Mouse (Mus musculus) naive thymus-derived CD4-positive, alpha-beta T cell, adult 2 months (primary cell): Measurements from ENCODE around the gene Hcrt.

Experiments
- DNase-seq: peaks from one replicate; pipeline ENCODE4 v3.0.0-alpha.2; 2011; ENCODE audit warnings: low read depth

The Hcrt gene

DNA sequence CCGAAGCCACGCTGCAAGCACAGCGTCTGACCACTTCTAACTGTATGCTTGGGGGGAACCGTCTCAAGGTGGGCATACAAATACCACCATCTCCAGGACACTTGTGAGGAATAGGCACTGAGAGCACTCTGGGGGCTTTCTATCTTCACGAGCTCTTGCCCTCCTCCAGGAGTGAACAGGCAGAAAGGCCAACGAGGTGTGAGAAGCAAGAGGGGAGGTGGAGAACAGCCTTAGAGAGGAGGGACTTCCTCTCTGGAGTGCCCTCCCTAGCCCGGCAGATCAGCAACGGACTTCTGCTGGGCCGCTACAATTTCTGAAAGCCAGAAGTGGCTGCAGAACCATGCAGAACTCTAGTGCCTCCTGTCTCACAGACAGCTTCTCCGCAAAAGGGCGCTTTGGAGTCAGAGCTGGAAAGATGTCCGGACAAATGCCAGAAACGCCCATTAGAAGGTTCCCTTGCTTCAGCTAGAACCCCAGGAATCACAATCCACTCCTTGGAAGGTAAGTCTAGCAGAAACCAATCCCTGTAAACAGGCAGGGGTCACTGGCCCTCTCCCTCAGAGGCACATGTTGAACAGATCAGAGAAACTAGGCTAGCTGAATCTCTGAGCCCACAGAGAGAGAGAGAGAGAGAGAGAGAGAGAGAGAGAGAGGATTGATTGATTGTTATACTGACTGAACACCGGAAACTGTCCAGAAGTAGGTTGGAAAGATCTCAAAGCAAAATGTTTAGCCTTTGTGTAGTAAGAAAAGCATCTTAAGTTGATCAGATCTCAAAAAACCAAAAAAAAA is 26.6 kb downstream of the Hcrt start:
- peak; percentile 53 for DNase-seq

DNA sequence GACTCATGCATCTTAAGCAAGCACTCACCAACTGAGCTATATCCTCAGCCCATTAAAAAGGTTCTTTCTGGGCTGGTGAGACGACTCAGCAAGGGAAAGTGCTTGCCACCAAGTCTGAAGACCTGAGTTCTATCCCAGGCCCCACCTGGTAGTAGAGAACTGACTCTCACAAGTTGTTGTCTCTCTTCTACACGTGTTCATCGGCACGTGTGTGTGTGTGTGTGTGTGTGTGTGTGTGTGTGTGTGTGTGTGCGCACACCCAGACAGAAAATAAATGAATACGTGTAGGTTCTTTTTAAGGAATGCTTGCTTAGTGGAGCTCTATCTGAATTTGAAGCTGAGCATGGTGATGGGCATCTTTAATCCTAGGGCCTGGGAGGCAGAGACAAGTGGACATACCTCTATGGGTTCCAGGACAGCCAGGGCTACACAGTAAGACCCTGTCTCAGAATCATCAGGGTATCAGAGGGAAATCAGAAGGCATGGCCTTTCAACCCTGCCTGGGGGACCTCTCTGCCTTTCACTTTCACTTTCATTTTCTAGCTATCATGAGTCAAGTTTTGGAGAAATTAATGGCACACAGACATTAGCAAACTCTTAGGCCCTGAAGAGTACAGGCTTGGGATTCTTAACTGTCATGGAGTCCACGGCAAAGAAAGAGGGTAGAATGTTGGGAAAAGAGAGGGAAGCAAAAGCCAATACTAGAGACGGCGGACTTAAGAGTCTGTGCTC is 27.4 kb downstream of the Hcrt start:
- DNase-seq: peak; percentile 69

DNA sequence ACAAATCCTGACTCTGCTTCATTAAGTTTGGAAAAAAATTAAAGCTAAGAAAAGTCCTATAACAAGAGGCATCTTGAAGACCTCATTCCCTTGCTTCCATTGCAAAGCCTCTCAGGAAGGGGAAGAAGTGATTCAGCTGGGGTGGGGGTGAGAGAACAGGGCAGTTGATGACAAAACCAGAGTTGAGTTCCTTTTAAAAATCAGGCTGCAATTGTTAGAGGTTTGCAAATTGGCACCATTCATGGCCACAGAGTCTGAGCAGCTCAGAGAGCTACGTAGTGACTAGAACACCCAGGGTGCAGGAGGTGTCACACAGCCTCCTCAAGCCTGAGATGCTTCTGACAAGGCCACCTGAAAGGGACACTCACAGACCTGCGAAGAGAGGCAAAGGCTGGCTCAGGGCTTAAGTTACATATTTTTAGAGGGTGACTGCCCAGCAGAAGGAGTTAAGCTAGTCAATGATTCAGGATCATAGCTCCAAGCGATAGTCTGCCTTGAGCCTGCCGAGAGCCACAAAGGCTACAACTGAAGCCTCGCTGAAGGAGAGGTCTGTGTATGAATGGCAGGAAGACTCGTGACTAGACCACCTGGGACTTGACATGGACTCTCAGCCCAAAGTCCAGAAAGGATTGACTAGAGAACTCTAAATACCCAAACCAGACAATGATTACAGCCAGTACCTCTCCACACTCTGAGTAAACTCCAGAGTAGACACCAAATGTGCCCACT is 32.1 kb downstream of the Hcrt start:
- DNase-seq: no peak

DNA sequence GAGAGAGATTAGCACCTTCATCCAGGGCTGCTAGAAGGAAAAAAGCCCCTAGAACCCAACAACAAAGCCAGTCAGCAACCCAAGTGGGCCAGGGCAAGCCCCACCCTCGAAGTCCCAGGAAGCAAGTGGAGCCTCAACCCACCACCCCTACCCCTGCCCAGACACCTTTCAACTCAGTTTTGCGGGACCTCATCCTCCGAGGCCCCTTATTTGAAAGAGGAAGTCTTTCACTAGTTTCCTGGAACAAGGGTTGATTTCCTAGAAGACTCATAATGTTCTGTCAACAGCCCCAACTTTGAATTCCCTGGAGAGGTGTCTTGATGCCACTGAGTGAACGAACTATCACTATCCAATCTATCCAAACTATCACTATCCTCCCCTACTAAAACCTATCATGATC is 32.8 kb downstream of the Hcrt start:
- no peak for DNase-seq

DNA sequence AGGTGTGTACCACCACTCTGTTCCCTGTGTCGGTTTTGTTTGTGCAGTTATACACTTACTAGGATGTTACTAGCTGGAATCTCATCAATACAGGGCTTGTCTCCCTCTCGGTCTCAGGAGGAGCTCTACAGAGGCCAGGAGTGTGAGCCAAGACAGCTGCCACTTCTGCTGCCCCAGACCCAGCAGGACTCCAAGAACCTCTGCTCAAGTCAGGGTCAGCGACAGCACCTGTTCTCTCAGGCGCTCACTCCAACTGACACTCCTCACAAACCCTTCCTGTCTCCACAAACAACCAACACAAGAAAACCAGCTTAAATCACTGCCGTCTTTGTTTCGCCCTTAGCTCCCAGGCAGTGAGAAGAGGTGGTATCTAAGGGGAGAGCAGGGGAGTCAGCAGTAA is 34.1 kb downstream of the Hcrt start:
- DNase-seq: no peak

DNA sequence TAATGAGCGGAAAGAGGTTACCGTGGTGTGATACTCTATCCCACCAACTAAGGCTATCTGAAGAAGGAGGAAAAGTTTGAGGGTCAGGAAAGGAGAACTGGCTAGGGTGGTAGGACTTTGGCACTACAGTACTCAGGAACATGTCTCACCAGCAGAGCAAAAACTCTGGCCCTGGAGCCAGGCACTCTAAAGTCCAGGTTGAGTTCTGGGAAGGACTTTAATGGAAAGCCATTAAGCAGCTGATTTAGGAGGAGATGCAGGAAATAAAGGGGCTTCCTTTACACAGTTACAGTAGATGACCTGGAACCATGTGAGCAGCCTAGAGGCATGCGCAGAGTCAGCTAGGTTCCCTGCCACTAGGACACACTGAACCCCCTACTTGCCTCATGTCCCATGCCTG is 35.5 kb downstream of the Hcrt start:
- DNase-seq: no peak

DNA sequence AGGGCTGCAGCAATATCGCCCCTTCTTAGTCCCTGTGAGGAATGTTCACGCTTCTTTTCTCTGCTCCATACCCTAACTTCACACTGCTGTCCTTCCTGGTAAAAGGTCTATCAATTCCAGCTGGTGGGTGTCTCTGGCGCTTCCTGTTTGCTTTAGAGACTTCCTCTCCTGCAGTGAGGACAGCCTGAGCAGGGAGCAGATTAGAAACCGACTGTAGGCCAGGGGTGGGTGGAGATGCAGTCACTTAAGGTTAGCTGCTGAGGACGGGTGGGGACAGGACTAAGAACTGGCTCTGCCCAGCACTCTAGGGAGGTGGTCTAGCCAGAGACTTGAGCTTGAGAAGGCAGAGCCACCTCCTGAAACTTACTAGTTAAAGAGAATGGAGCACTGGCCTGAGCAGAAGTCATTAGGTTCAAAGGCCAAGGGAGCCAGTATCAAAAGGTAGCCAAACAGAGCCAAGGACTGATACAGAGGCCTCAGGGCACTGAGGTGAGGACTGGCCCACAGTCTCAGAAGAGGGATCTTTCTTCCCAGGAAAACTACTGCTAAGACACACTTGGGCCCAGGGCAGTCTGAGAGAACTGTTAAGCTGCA is 37.7 kb downstream of the Hcrt start:
- DNase-seq: no peak

DNA sequence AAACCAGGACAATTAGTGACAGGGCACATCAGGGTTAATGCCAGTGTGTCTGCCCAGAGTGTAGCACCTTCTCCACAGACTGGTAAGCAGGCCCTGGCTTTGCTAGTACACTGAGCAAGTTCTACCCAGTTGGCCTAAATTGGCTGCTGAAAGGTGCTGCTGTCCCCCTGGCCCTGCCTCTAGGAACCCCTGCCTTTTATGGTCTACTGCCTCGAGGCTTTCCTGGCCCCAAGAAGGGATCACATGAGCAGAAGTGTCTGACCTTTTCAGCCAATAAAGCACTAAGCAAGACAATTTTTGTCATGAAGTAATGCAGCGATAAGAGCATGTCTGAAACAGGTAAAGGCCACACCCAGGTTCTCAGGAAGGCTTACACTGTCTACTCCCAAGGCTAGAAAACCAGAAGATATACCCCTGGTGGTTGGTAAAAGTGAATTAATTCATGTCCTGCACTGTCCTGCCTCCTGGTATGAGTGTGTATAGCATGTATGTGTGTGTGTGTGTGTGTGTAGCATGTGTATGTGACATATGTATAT is 40.2 kb downstream of the Hcrt start:
- DNase-seq: no peak

DNA sequence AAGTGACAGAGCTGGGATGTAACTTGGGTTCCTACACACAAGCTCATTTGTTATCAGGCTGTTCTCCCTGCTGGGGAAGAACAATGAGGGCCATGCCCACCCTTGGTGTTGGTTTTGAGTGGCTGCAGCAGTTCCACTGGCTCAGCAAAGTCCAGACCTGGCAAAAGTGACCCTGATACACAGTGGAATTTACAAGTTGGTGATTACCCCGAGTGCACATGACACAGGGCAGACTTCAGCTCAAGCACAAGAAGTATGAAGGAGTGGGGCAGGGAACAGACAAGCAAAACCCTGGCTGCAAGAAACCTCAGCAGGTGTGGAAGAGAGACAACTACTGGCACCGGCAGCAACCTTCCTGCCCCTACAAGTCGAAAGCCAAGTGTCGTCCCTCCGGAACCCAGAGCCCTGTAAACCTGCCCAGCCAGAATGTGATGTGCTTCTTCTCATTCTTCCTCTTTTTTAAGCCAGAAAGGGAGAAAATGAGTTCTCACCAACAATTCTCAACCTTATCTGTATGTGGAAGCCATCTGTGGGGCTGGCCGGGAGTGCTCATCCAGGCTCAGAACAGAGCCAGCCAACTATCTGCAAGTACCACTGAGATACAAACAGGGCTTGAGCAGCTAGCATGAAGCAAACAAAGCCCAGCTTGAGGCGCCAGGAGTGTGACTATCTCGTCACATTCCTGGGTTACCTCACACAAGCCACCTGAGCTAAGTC is 40.8 kb downstream of the Hcrt start:
- DNase-seq: peak; percentile 19

DNA sequence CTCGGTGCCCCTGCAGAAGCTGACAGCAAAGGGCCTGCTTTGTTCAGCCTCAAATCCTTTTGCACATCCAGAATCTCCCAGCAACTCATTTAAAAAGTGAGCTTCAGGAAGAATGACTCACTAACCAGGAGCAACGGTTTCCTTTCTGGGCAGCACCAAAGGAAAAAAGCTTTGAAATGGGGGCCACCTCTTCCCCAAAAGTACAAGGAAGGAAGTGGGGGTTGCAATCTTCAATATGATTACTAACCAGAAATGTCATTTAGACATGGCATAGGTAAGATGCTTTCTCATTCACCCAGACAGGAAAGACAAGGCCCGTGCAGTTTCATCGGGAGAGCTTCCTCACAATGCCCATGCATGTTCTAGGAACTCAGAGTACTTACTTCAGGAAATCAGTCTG is 41.5 kb downstream of the Hcrt start:
- no peak for DNase-seq

DNA sequence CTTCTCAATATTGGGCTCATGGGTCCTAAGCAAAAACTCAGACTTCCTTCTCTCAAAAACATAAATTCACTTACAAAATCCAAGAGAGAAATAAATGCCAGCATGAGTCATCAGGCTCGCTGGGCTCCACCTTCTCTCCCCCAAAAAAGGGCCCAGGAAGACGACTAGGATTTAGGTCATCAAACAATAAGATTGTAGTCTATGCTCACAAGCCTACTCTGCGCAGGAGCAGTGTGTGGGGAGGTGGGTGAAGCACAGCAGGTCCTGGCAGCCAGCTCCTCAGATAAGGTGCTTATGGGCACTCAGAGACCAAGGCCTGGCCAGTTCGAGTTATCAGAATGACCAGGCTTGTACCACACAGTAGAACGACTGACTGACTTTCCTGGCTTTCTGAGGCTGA is 42.4 kb downstream of the Hcrt start:
- DNase-seq: no peak

DNA sequence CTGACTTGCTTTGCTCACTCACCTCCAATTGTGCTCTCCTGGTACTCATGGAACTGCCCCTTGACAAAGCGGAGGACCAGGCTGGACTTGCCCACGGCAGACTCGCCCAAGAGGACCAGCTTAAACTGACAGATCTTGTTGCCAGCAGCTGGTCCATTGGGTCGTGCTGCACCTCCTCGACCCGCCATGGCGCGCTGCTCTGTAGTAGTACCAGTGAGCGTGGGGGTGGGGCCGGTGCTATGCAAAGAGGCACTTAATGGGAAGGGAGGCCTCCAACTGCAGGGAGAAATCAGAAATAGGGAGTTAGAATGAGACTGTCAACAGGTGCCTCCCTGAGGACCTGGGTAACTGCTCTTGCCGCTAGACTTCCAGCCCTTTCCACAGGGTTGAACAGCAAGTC is 42.8 kb downstream of the Hcrt start:
- DNase-seq: no peak

DNA sequence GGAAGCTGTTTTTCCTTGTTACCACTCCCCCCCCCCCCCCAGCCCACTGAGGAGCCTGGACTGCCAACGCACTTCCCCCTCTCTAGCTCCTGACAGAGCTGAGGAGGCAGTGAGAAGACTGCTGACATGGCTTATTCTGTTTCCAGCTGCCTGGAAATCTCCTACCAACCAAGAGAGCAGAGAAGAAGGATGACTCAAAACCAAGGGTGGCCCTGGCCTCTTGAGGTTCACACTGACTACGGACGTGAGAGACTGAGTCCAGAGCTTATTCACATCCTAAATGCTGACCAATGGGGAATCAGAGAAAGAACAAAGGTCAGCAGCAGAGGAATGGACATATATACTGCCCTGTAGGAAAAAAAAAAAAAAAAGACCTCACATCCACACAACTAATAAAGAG is 43.4 kb downstream of the Hcrt start:
- DNase-seq: no peak

DNA sequence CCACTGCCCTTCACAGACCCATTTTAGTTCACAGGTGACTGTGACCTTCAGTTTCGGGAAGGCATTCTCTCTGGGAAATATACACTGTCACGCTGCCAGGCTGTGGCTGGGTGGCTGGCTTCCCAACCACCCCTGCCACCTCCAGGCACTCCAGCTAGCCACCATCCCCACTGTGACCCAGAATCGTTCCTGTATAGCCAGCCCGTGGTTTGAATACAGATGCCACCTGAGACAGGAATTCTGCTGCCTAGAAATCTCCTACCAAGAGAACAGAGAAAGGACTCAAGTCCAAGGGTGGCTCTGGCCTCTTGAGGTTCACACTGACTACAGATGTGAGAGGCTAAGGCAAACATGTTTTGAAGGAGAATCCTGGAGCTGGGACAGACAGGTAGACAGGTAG is 43.9 kb downstream of the Hcrt start:
- DNase-seq: no peak

DNA sequence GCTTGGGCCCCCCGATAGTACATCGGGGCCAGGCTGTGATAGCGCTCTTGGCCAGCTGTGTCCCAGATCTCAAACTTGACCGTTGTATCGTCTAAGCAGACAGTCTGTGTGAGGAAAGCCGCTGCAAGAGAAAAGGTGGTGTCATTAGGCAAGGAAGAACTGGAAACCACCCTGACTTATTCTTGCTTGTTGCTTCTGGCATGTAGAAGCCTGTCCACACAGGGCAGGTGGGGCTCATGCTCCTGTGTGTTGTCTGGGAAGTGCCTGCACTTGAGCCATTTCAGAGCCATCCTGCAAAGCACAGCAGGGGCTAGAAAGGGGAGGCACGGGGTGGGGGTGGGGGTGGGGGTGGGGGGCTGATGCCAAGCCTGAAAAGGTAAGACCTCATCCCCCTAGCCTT is 44.3 kb downstream of the Hcrt start:
- DNase-seq: no peak

DNA sequence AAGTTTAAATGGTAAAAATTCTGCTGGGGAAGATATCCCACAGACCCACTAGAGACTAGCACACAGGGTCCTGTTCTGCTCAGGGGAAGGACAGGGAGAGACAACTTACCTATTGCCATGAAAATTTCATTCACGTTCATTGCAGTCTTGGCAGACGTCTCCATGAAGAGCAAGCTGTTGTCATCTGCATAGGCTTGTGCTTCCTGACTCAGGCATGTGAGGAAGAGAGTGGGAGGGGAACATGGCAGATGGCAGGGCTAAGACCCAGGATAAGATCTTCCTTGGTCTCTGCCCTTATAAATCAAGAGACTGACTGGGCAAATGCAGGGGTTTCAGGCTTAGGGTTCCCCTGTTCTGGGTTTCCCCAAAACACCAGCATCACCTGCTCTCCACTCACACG is 46.1 kb downstream of the Hcrt start:
- DNase-seq: no peak

DNA sequence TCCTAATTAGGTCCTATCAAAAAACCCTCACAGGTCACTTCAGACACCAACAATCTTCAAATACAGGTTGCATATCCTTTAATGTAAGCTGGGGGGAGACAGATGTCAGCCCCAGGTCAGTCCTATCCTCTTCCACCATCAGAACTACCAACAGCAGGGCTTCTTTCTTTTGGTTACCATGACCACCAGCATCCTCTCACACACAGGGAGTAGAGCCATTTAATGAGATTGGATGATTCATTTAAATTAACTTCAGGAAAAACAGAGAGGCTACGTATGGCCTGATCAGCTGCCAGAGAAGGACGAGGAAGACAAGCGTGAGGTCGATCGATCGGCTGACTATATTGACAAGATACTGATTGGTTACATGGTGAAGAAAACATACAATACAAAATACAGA is 47.8 kb downstream of the Hcrt start:
- DNase-seq: no peak

DNA sequence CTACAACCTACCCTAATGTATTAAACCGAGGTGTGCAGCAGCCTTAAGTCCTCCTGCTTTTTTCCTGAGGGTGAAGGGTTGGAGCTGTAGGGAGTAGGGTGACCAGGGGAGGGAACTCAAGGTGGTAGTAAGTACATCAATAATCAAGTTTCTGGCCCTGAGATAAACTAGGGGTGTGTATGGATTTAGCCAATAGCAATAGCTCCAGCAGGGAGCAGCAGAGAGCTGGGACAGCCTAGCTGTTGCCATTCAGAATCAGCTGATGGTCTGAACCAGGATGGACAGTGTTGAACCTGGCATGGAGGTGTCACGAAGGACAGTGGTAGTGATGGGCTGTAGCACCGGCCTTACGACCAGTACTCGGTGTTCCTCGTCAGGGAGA is 48.2 kb downstream of the Hcrt start:
- DNase-seq: peak; percentile 82

DNA sequence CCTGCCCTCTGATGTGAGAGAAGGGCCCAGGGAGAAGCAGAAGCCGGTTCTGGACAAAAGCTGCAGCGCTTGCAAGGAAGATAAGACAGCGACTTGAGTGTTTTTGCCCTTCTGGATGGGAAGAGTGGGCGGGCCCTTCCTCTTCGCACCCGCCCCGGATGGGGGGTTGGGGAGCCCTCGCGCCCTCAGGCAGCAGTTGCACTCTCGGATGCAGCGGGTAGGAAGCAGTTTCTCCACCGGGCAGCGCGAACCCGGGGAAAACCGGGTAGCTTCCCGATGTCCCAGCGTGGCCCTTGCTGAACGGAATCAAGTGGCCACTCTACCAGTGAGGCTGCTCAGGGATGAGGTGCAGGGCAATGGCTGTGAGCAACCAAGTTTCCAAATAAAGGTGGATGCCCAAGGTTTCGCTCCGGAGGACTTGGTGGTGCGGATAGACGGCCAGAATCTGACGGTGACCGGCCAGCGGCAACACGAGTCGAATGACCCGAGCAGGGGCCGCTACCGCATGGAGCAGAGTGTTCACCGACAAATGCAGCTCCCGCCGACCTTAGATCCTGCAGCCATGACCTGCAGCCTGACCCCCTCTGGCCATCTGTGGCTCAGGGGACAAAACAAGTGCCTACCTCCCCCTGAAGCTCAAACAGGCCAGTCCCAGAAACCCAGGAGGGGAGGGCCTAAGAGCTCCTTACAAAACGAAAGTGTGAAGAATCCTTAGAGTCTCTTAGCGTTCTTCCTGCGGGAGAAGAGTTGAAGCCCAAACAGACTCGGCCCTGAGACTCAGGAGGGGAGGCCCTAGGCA is 48.8 kb downstream of the Hcrt start, which contains the start of gene Hspb9:
Gene Hspb9 (plus strand): TSS at position 116 of the 799 bp plus-strand sequence.
- DNase-seq: peak; percentile 84

DNA sequence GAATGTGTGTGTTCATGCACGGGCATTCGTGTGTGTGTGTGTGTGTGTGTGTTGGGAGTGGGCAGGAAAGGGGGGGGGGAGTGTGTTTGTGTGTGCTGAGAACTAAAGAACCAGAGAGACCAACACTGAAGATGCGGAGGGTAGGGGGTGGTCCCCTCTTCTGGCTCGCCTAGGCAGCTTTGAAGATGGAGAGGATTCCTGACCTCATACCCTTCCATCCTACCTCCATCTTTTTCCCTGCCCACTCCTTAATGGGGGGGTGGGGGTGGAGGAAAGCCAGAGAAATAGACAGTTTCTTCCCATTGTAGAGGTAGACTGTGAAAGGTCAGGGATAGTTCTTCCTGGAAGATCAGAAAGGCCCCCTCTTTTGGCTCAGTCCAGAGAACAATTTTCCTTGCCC is 49.6 kb downstream of the Hcrt start:
- DNase-seq: peak; percentile 18
